Mouse (Mus musculus): ENCODE data around the gene D5Ertd579e.

GRCm38 (mm10) chr5:36735106-36735505 lies 39.3 kb upstream of the D5Ertd579e start:
- TF ChIP-seq CHD2 (IDR thresholded peaks at IDR 0.05; ENCODE audit: low read length) (no peak), CTCF (conservative IDR thresholded peaks at IDR 0.05 in 1 of 2, IDR thresholded peaks at IDR 0.05 in 1 of 2; ENCODE audit: low read depth in 2 of 2, low read length in 2 of 2) (no peak), POLR2A (IDR thresholded peaks at IDR 0.05; ENCODE audit: low read depth, low read length) (no peak), EP300 (IDR thresholded peaks at IDR 0.05; ENCODE audit: low read length) (no peak), MXI1 (IDR thresholded peaks at IDR 0.05; ENCODE audit: low read depth, low read length) (no peak), RAD21 (IDR thresholded peaks at IDR 0.05; ENCODE audit: low read depth, low read length) (no peak), NRF1 (IDR thresholded peaks at IDR 0.05; ENCODE audit: low read depth, low read length) (no peak), MAZ (IDR thresholded peaks at IDR 0.05; ENCODE audit: low read depth, low read length) (no peak), CHD1 (IDR thresholded peaks at IDR 0.05; ENCODE audit: low read depth, low read length) (no peak), TCF12 (IDR thresholded peaks at IDR 0.05; ENCODE audit: low read depth, low read length) (no peak), KAT2A (IDR thresholded peaks at IDR 0.05; ENCODE audit: insufficient replicate concordance, low read length) (no peak), ZC3H11A (IDR thresholded peaks at IDR 0.05; ENCODE audit: low read depth, low read length) (no peak), NELFE (IDR thresholded peaks at IDR 0.05; ENCODE audit: low read depth, low read length) (no peak), MAFK (IDR thresholded peaks at IDR 0.05; ENCODE audit: insufficient replicate concordance, low read length) (no peak)

Data from CH12.LX (cell line).